Comparison of ENCODE assay signal across 11 mouse cellular contexts in the genomic region with DNA sequence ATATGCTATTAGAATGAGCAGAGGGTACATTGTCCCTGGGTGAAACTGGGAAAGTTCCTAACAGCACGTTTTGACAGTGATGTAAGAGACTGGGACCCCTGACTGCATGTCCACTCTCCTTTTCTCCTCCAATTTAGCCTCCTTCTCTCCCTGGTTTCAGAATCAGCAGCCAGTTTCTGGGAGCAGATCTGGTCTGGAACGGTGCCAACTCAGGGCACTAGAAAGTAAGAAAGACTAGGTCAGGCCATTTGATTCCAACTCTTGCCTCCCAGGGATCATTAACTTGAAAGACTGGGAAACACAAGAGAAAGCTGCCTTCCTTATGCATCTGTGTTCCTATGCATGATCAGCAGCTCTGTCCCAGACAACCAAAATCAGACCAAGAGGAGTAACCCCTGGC. TPM values are rescaled to one million over a fixed set of nuclear protein-coding genes. Genes with fewer than 3 reads are reported as not detected.
DNase-seq lines count a peak whose midpoint lies in the region; ATAC-seq and TF ChIP-seq lines count a peak whose summit lies in the region.
"Had no signal": no experiment of that assay in that cellular context is flagged by ENCODE, and none has a peak within 500 bp of the region (broad histone marks: within the 10 kb centered on the region; RNA-seq: fewer than 3 reads in every experiment).

No protein-coding gene starts in this region.

- H3K4me2 ChIP-seq in intestine, embryonic 14.5 days (ENCODE audit: low read length) = no peak overlapping the region; the same call in 1 of the 2 replicates
- no peak overlapping the region for H3K4me2 ChIP-seq in intestine, embryonic 16.5 days (ENCODE audit: low read depth, low read length)
- H3K4me2 ChIP-seq in intestine, postnatal 0 days (replicated peaks; ENCODE audit: low read depth) = peak overlapping the region; percentile 49; the same call in 1 of the 2 replicates
- H3K4me2 ChIP-seq in stomach, embryonic 16.5 days (ENCODE audit: low read depth, low read length) = no peak overlapping the region
- H3K4me2 ChIP-seq in midbrain, embryonic 16.5 days (ENCODE audit: low read length) = no peak overlapping the region

- no peaks in the 10 kb centered on the region for H3K36me3 ChIP-seq in intestine, embryonic 14.5 days (ENCODE audit: control insufficient read depth, insufficient read depth, low read length)
- no peaks in the 10 kb centered on the region for H3K36me3 ChIP-seq in intestine, embryonic 16.5 days (ENCODE audit: control insufficient read depth, insufficient read depth, low read length)
- H3K36me3 ChIP-seq in intestine, postnatal 0 days (ENCODE audit: control insufficient read depth, insufficient read depth) = no peaks in the 10 kb centered on the region
- no peaks in the 10 kb centered on the region for H3K36me3 ChIP-seq in stomach, embryonic 16.5 days (ENCODE audit: control insufficient read depth, insufficient read depth, low read length)
- no peaks in the 10 kb centered on the region for H3K36me3 ChIP-seq in midbrain, embryonic 16.5 days (ENCODE audit: control insufficient read depth, insufficient read depth, low read length)
- H3K36me3 ChIP-seq: limb, embryonic 13.5 days had no signal

- no peaks in the 10 kb centered on the region for H3K9me3 ChIP-seq in intestine, embryonic 14.5 days (ENCODE audit: control insufficient read depth, low read length)
- H3K9me3 ChIP-seq in intestine, embryonic 16.5 days (ENCODE audit: control insufficient read depth, low read length) = no peaks in the 10 kb centered on the region
- no peaks in the 10 kb centered on the region for H3K9me3 ChIP-seq in intestine, postnatal 0 days (ENCODE audit: control insufficient read depth)
- H3K9me3 ChIP-seq in stomach, embryonic 16.5 days (replicated peaks; ENCODE audit: control insufficient read depth, low read length) = no peaks in the 10 kb centered on the region
- H3K9me3 ChIP-seq in midbrain, embryonic 16.5 days (replicated peaks; ENCODE audit: control insufficient read depth, low read length, poor library complexity, severe bottlenecking) = no peaks in the 10 kb centered on the region
- H3K9me3 ChIP-seq: limb, embryonic 13.5 days had no signal

- ATAC-seq in intestine, embryonic 14.5 days (replicated peaks; ENCODE audit: low FRiP score, low TSS enrichment, low read depth) = no peak
- no peak for ATAC-seq in intestine, embryonic 16.5 days
- no peak for ATAC-seq in intestine, postnatal 0 days
- no peak for ATAC-seq in stomach, embryonic 16.5 days (ENCODE audit: insufficient read depth, low FRiP score)
- ATAC-seq in midbrain, embryonic 16.5 days = no peak
- ATAC-seq: activated CD4-positive, CD25-positive, alpha-beta regulatory T cell, adult 4 months; forebrain, embryonic 16.5 days had no signal

- 51% methylated on average over 2 of the region's 2 CpGs for WGBS in intestine, embryonic 14.5 days
- WGBS in intestine, embryonic 16.5 days = 57% methylated on average over 2 of the region's 2 CpGs
- WGBS in intestine, postnatal 0 days = 52% methylated on average over 2 of the region's 2 CpGs
- 41% methylated on average over 2 of the region's 2 CpGs for WGBS in stomach, embryonic 16.5 days
- 59% methylated on average over 2 of the region's 2 CpGs for WGBS in midbrain, embryonic 16.5 days

- peak overlapping the region; percentile 11; the same call in 1 of the 2 replicates for H3K4me3 ChIP-seq in intestine, embryonic 14.5 days (ENCODE audit: low read depth, low read length)
- H3K4me3 ChIP-seq in intestine, embryonic 16.5 days (ENCODE audit: low read length) = no peak overlapping the region
- no peak overlapping the region for H3K4me3 ChIP-seq in intestine, postnatal 0 days (ENCODE audit: low read depth, low read length)
- 0 out of 2 replicates have a peak overlapping the region, but pooled peaks have one; percentile 26 for H3K4me3 ChIP-seq in stomach, embryonic 16.5 days (replicated peaks; ENCODE audit: low read length)
- H3K4me3 ChIP-seq in midbrain, embryonic 16.5 days (ENCODE audit: low read depth, low read length) = no peak overlapping the region

- H3K27ac ChIP-seq in intestine, embryonic 14.5 days (ENCODE audit: low read depth) = no peak overlapping the region
- no peak overlapping the region for H3K27ac ChIP-seq in intestine, embryonic 16.5 days (ENCODE audit: low read length)
- no peak overlapping the region for H3K27ac ChIP-seq in intestine, postnatal 0 days (ENCODE audit: low read depth, low read length)
- H3K27ac ChIP-seq in stomach, embryonic 16.5 days (ENCODE audit: low read length) = no peak overlapping the region
- no peak overlapping the region for H3K27ac ChIP-seq in midbrain, embryonic 16.5 days (ENCODE audit: low read length)
- H3K27ac ChIP-seq: limb, embryonic 13.5 days had no signal

- peaks cover 43% of the 10 kb centered on the region for H3K27me3 ChIP-seq in intestine, embryonic 14.5 days (replicated peaks; ENCODE audit: control insufficient read depth, insufficient read depth, low read length)
- H3K27me3 ChIP-seq in intestine, embryonic 16.5 days (replicated peaks; ENCODE audit: control insufficient read depth, insufficient read depth, low read length) = peaks cover 17% of the 10 kb centered on the region; the same call in 1 of the 2 replicates
- peaks cover 18% of the 10 kb centered on the region for H3K27me3 ChIP-seq in intestine, postnatal 0 days (replicated peaks; ENCODE audit: control insufficient read depth, insufficient read depth, low read length)
- peaks cover 17% of the 10 kb centered on the region for H3K27me3 ChIP-seq in stomach, embryonic 16.5 days (ENCODE audit: control insufficient read depth, insufficient read depth, low read length)
- H3K27me3 ChIP-seq in midbrain, embryonic 16.5 days (ENCODE audit: control insufficient read depth, insufficient read depth, low read depth, low read length) = peaks cover 16% of the 10 kb centered on the region

- no peak overlapping the region for H3K9ac ChIP-seq in intestine, embryonic 14.5 days (ENCODE audit: low read length)
- no peak overlapping the region for H3K9ac ChIP-seq in intestine, embryonic 16.5 days (ENCODE audit: low read depth, low read length)
- no peak overlapping the region for H3K9ac ChIP-seq in intestine, postnatal 0 days (ENCODE audit: low read depth, low read length)
- no peak overlapping the region for H3K9ac ChIP-seq in stomach, embryonic 16.5 days (ENCODE audit: low read length)
- H3K9ac ChIP-seq in midbrain, embryonic 16.5 days (ENCODE audit: low read depth, low read length) = no peak overlapping the region

- TF ChIP-seq CTCF in intestine, postnatal 0 days (IDR thresholded peaks at IDR 0.05; ENCODE audit: low read depth) = no peak

- DNase-seq in intestine, embryonic 14.5 days (ENCODE audit: low spot score) = no peak
- DNase-seq in right cerebral cortex, postnatal 10 days (ENCODE audit: low spot score in 2 of 2) = peak; percentile 29 to 38
- no peak for DNase-seq in right cerebral cortex, postnatal 36 days (ENCODE audit: low spot score in 2 of 2)

- 0 out of 2 replicates have a peak, but pooled peaks cover 8% of the 10 kb centered on the region for H3K4me1 ChIP-seq in intestine, embryonic 14.5 days (replicated peaks; ENCODE audit: control insufficient read depth, insufficient read depth, low read length)
- H3K4me1 ChIP-seq in intestine, embryonic 16.5 days (ENCODE audit: control insufficient read depth, insufficient read depth, low read length) = peaks cover 3% of the 10 kb centered on the region; the same call in 1 of the 2 replicates
- no peaks in the 10 kb centered on the region for H3K4me1 ChIP-seq in intestine, postnatal 0 days (replicated peaks; ENCODE audit: control insufficient read depth, insufficient read depth, low read length)
- H3K4me1 ChIP-seq in stomach, embryonic 16.5 days (ENCODE audit: control insufficient read depth, insufficient read depth, low read length) = peaks cover 4% of the 10 kb centered on the region
- H3K4me1 ChIP-seq in midbrain, embryonic 16.5 days (ENCODE audit: control insufficient read depth, insufficient read depth, low read length) = peaks cover 4% of the 10 kb centered on the region; the same call in 1 of the 2 replicates

RNA-seq across cellular contexts. Expression of gene Prnd, which starts 1.8 kb away (rescaled TPM):
- 43.0 and 47.8 TPM in 2 replicates for polyA plus RNA-seq in intestine, embryonic 14.5 days (2014; fragmentation: Nextera tagmentation; extraction: Ambion mirVana)
- polyA plus RNA-seq in intestine, embryonic 16.5 days (2015; fragmentation: Nextera tagmentation; extraction: Ambion mirVana) = 27.1 and 28.8 TPM in 2 replicates
- 9.8 and 12.2 TPM in 2 replicates for polyA plus RNA-seq in intestine, postnatal 0 days (2015; fragmentation: Nextera tagmentation; extraction: Ambion mirVana)
- polyA plus RNA-seq in stomach, embryonic 16.5 days (2015; fragmentation: Nextera tagmentation; extraction: Ambion mirVana) = 39.3 and 44.0 TPM in 2 replicates
- 8.0 and 10.7 TPM in 2 replicates for polyA plus RNA-seq in midbrain, embryonic 16.5 days (2015; fragmentation: Nextera tagmentation; extraction: Ambion mirVana)

RNA-seq across cellular contexts. Expression of gene Prn, which starts 42.7 kb away (rescaled TPM):
- not detected in 2 replicates for polyA plus RNA-seq in intestine, embryonic 14.5 days (2014; fragmentation: Nextera tagmentation; extraction: Ambion mirVana)
- not detected in 2 replicates for polyA plus RNA-seq in intestine, embryonic 16.5 days (2015; fragmentation: Nextera tagmentation; extraction: Ambion mirVana)
- not detected in 2 replicates for polyA plus RNA-seq in intestine, postnatal 0 days (2015; fragmentation: Nextera tagmentation; extraction: Ambion mirVana)
- polyA plus RNA-seq in stomach, embryonic 16.5 days (2015; fragmentation: Nextera tagmentation; extraction: Ambion mirVana) = 0.37 TPM in 1 of 2 replicates, not detected in the other
- polyA plus RNA-seq in midbrain, embryonic 16.5 days (2015; fragmentation: Nextera tagmentation; extraction: Ambion mirVana) = not detected in 2 replicates
- polyA plus RNA-seq: activated CD4-positive, CD25-positive, alpha-beta regulatory T cell, adult 4 months; forebrain, embryonic 16.5 days; large intestine, adult 2 months; limb, embryonic 13.5 days had no signal

RNA-seq across cellular contexts. Expression of gene Prnp, which starts 42.7 kb away (rescaled TPM):
- polyA plus RNA-seq in intestine, embryonic 14.5 days (2014; fragmentation: Nextera tagmentation; extraction: Ambion mirVana) = 41.3 and 43.0 TPM in 2 replicates
- polyA plus RNA-seq in intestine, embryonic 16.5 days (2015; fragmentation: Nextera tagmentation; extraction: Ambion mirVana) = 49.5 and 50.7 TPM in 2 replicates
- polyA plus RNA-seq in intestine, postnatal 0 days (2015; fragmentation: Nextera tagmentation; extraction: Ambion mirVana) = 47.2 and 47.5 TPM in 2 replicates
- polyA plus RNA-seq in stomach, embryonic 16.5 days (2015; fragmentation: Nextera tagmentation; extraction: Ambion mirVana) = 70.4 and 73.5 TPM in 2 replicates
- polyA plus RNA-seq in midbrain, embryonic 16.5 days (2015; fragmentation: Nextera tagmentation; extraction: Ambion mirVana) = 177 and 194 TPM in 2 replicates

Comparison
In these comparisons a context has a peak if more than half of its experiments do, and no peak if none do; other contexts are left out.
1. DNase-seq: peak in right cerebral cortex, postnatal 10 days (2 of 2); none in intestine, embryonic 14.5 days (single experiment) and right cerebral cortex, postnatal 36 days (0 of 2).
2. H3K4me3 ChIP-seq: peak in intestine, embryonic 14.5 days (single experiment) and stomach, embryonic 16.5 days (single experiment); none in intestine, embryonic 16.5 days (single experiment), intestine, postnatal 0 days (single experiment) and midbrain, embryonic 16.5 days (single experiment).